Mouse (Mus musculus) neural tube, embryonic 11.5 days (tissue): ENCODE data around the gene Gna13. TPM values are rescaled to one million over a fixed set of nuclear protein-coding genes. Genes with fewer than 3 reads are reported as not detected.

Experiments
- ATAC-seq: fragments of 200-750 bp; cut with Nextera tagmentation; 2 replicates; pipeline ENCODE4 v1.8.0; 2017; ENCODE audit warnings: moderate number of reproducible peaks, mild to moderate bottlenecking, moderate TSS enrichment, moderate library complexity; ENCODE audit not compliant: insufficient read depth, low FRiP score, low TSS enrichment
- DNase-seq: peaks from one replicate; pipeline ENCODE4 v3.0.0-alpha.2; 2015; ENCODE audit warnings: low spot score
- H3K27ac ChIP-seq: fragments of 300-500 bp; sonication (generic); 2 replicates; pipeline ENCODE4 v1.5.1; 2014; ENCODE audit warnings: low read depth, mild to moderate bottlenecking, low read length
- H3K27me3 ChIP-seq: fragments of 300-500 bp; sonication (generic); 2 replicates; pipeline ENCODE4 v1.6.1; 2014; ENCODE audit warnings: mild to moderate bottlenecking, low read length, mixed read lengths; ENCODE audit not compliant: control insufficient read depth, insufficient read depth
- H3K36me3 ChIP-seq: fragments of 300-500 bp; sonication (generic); 2 replicates; pipeline ENCODE4 v1.6.1; 2014; ENCODE audit warnings: mild to moderate bottlenecking, low read length, moderate library complexity, mixed read lengths; ENCODE audit not compliant: control insufficient read depth, insufficient read depth
- H3K4me1 ChIP-seq: fragments of 300-500 bp; sonication (generic); 2 replicates; pipeline ENCODE4 v1.6.1; 2014; ENCODE audit warnings: low read length, mixed read lengths; ENCODE audit not compliant: control insufficient read depth, insufficient read depth
- H3K4me2 ChIP-seq: fragments of 300-500 bp; sonication (generic); 2 replicates; pipeline ENCODE4 v1.6.1; 2014; ENCODE audit warnings: low read depth, mild to moderate bottlenecking, moderate library complexity
- H3K4me3 ChIP-seq: fragments of 300-500 bp; sonication (generic); 2 replicates; pipeline ENCODE4 v1.5.1; 2014; ENCODE audit warnings: low read depth, low read length
- H3K9ac ChIP-seq: fragments of 300-500 bp; sonication (generic); 2 replicates; pipeline ENCODE4 v1.6.1; 2014; ENCODE audit warnings: mild to moderate bottlenecking, low read length
- H3K9me3 ChIP-seq: fragments of 300-500 bp; sonication (generic); 2 replicates; pipeline ENCODE4 v1.6.1; 2016; ENCODE audit warnings: low read length; ENCODE audit not compliant: control insufficient read depth
- WGBS: fragments of 180-500 bp; shearing (Covaris S2); extraction: QIAGEN DNeasy Blood & Tissue Kit; methylation state at CpG from one replicate; pipeline ENCODE4 v1.1.7; 2014; 5-methylcytosine and 5-hydroxymethylcytosine counted together
- polyA plus RNA-seq: library from polyadenylated mRNA; unstranded; fragments of >200 nt; fragmentation: Nextera tagmentation; extraction: Ambion mirVana; gene quantifications from 2 replicates; pipeline ENCODE4 v1.2.1, GENCODE M21; 2014

The Gna13 gene
- polyA plus RNA-seq, 1 experiment from 2014 or later, result 19.9 TPM

DNA sequence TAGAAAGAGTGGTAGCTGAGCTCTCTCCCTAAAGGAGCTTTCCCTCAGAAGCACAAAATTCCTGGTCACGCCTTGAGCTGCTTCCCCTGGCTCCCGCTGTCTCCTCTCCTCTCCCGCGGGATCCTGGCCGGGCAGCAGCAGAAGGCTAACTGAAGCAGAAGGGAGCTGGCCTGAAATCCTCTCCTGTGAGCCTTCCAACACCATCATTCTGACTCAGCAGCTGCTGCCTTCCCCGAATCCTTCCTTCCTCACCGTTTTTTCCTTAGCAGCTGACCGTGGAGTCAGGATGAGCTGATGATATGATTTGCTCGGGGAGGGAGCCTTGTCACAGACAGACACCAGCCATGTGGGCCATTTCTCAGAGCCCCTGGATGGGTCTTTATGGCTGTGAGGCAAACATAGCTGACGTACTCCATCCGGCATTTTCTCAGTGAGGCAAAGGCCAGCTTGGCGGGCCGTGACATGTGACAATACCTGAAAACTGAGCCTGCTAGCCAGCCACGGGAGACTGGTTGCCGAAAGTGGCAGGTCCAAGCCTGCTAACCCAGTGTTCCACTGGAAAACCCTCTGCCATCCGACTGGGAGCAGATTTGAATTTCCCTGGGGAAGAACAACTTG, 6.8 kb upstream of the Gna13 start:
- H3K27ac ChIP-seq, result no peak overlapping the region
- 77% methylated on average over 16 of the region's 16 CpGs for WGBS
- ATAC-seq (no peak), DNase-seq (no peak)
- no peak overlapping the region for H3K9ac ChIP-seq
- H3K4me3 ChIP-seq, result no peak overlapping the region
- H3K4me2 ChIP-seq, result no peak overlapping the region
- no peaks in the 10 kb centered on the region for H3K36me3 ChIP-seq
- no peaks in the 10 kb centered on the region for H3K9me3 ChIP-seq
- no peaks in the 10 kb centered on the region for H3K4me1 ChIP-seq
- no peaks in the 10 kb centered on the region for H3K27me3 ChIP-seq

DNA sequence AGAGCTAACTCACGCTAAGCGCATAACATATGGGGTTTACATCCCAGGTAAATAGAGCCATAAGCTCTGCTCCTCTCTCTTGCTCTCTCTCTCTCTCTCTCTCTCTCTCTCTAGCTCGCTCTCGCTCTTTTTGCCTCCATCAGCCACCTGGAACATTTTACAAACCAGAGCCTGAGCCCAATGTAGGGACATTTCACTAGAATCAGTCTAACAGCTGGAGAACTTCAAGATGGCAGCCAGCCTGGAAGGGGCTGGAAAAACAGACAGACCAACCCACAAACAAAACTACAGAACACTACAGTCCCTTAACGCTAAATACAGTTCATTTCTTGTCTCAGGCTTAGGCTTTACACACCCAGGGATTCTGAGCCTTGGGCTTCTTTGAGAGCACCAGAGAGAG, 5.5 kb upstream of the Gna13 start:
- Histone ChIP-seq H3K4me3 (no peak overlapping the region), H3K27ac (no peak overlapping the region), H3K9ac (no peak overlapping the region), H3K4me2 (no peak overlapping the region), H3K36me3 (no peaks in the 10 kb centered on the region), H3K27me3 (no peaks in the 10 kb centered on the region), H3K4me1 (peaks cover 2% of the 10 kb centered on the region; the same call in 1 of the 2 replicates), H3K9me3 (no peaks in the 10 kb centered on the region)
- DNase-seq (no peak), ATAC-seq (no peak)
- WGBS, result 95% methylated on average over 5 of the region's 5 CpGs

DNA sequence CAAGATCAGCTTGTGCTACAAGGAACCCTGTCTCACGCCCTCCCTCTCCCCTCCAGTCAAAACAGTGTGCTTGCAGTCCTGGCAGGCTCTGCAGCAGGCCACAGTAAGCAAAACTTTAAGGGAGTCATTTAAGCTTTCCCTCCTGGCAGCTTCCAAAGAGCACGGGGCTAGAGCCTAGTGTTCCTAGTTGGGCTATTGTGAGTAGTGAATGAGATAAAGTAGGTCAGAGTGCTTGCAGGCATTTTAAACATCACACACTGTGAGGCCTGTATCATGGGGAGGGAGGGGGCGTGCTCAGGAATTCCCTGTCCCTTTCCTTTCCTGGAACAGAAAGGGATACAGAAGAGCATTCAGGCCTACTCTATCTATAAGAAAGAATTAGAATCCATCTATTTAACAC, 4.1 kb upstream of the Gna13 start:
- Histone ChIP-seq H3K4me1 (peaks cover 2% of the 10 kb centered on the region; the same call in 1 of the 2 replicates), H3K36me3 (no peaks in the 10 kb centered on the region), H3K9ac (no peak overlapping the region), H3K4me3 (no peak overlapping the region), H3K4me2 (no peak overlapping the region), H3K27ac (no peak overlapping the region), H3K9me3 (no peaks in the 10 kb centered on the region), H3K27me3 (no peaks in the 10 kb centered on the region)
- DNase-seq, result no peak
- no peak for ATAC-seq
- WGBS, result 23% methylated on average over 3 of the region's 3 CpGs

- H3K9ac ChIP-seq, result no peak overlapping the region
- no peak for DNase-seq
- H3K4me1 ChIP-seq, result peaks cover 2% of the 10 kb centered on the region
- H3K36me3 ChIP-seq, result no peaks in the 10 kb centered on the region
- no peak overlapping the region for H3K27ac ChIP-seq
- 45% methylated on average over 13 of the region's 13 CpGs for WGBS
- H3K4me2 ChIP-seq, result no peak overlapping the region
- ATAC-seq, result no peak
- H3K9me3 ChIP-seq, result no peaks in the 10 kb centered on the region
- no peaks in the 10 kb centered on the region for H3K27me3 ChIP-seq
- no peak overlapping the region for H3K4me3 ChIP-seq
These were observed 3.4 kb upstream of the Gna13 start for GRCm38 (mm10) chr11:109359043-109359752.

DNA sequence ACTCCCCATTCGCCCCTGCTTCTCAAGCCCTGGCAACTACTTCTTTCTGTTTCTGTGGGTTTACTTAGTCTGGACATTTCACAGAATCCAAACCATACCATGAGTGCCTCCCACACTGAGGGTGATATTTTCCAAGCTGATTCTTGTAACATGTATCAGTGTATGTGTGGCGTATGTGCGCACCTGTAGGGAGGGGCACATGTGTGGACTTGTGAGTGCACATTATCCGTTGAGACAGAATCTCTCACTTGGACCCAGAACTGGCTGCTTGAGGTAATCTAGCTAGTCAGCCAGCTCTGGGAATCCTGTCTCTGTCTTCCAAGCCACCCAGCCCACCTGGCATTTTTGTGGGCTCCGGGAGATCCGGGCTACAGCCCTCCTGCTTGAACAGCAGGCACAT, 2.5 kb upstream of the Gna13 start:
- no peaks in the 10 kb centered on the region for H3K36me3 ChIP-seq
- no peak overlapping the region for H3K9ac ChIP-seq
- DNase-seq (no peak), ATAC-seq (no peak)
- H3K4me3 ChIP-seq, result no peak overlapping the region
- H3K27ac ChIP-seq, result no peak overlapping the region
- no peak overlapping the region for H3K4me2 ChIP-seq
- no peaks in the 10 kb centered on the region for H3K27me3 ChIP-seq
- 61% methylated on average over 6 of the region's 6 CpGs for WGBS
- H3K4me1 ChIP-seq, result peaks cover 6% of the 10 kb centered on the region
- H3K9me3 ChIP-seq, result no peaks in the 10 kb centered on the region

- no peak overlapping the region for H3K4me3 ChIP-seq
- no peak overlapping the region for H3K27ac ChIP-seq
- no peaks in the 10 kb centered on the region for H3K27me3 ChIP-seq
- 51% methylated on average over 12 of the region's 12 CpGs for WGBS
- ATAC-seq (no peak), DNase-seq (no peak)
- no peak overlapping the region for H3K9ac ChIP-seq
- H3K4me1 ChIP-seq, result peaks cover 6% of the 10 kb centered on the region
- H3K36me3 ChIP-seq, result no peaks in the 10 kb centered on the region
- H3K4me2 ChIP-seq, result no peak overlapping the region
- H3K9me3 ChIP-seq, result no peaks in the 10 kb centered on the region
These were observed 2.0 kb upstream of the Gna13 start for GRCm38 (mm10) chr11:109360581-109361040.

- H3K36me3 ChIP-seq, result no peaks in the 10 kb centered on the region
- ATAC-seq, result no peak
- peak overlapping the region; percentile 93; the same call in 1 of the 2 replicates for H3K4me3 ChIP-seq
- H3K4me1 ChIP-seq, result peaks cover 6% of the 10 kb centered on the region
- H3K9ac ChIP-seq, result no peak overlapping the region
- no peaks in the 10 kb centered on the region for H3K27me3 ChIP-seq
- H3K9me3 ChIP-seq, result no peaks in the 10 kb centered on the region
- peak overlapping the region; percentile 77 for H3K4me2 ChIP-seq
- no peak overlapping the region for H3K27ac ChIP-seq
- no peak for DNase-seq
- WGBS, result 79% methylated on average over 7 of the region's 7 CpGs
These were observed 1.4 kb upstream of the Gna13 start for GRCm38 (mm10) chr11:109361241-109361630.

GRCm38 (mm10) chr11:109361631-109362462, 784 bp upstream of the Gna13 start:
- Histone ChIP-seq H3K9ac (peak overlapping the region; percentile 61), H3K9me3 (no peaks in the 10 kb centered on the region), H3K27me3 (no peaks in the 10 kb centered on the region), H3K4me2 (peak overlapping the region; percentile 77), H3K27ac (no peak overlapping the region), H3K4me3 (peak overlapping the region; percentile 93), H3K36me3 (no peaks in the 10 kb centered on the region; the same call in 1 of the 2 replicates), H3K4me1 (peaks cover 6% of the 10 kb centered on the region)
- 8% methylated on average over 27 of the region's 27 CpGs for WGBS
- ATAC-seq (no peak), DNase-seq (no peak)
